ENCODE assay signal across 8 mouse cellular contexts in the genomic region with DNA sequence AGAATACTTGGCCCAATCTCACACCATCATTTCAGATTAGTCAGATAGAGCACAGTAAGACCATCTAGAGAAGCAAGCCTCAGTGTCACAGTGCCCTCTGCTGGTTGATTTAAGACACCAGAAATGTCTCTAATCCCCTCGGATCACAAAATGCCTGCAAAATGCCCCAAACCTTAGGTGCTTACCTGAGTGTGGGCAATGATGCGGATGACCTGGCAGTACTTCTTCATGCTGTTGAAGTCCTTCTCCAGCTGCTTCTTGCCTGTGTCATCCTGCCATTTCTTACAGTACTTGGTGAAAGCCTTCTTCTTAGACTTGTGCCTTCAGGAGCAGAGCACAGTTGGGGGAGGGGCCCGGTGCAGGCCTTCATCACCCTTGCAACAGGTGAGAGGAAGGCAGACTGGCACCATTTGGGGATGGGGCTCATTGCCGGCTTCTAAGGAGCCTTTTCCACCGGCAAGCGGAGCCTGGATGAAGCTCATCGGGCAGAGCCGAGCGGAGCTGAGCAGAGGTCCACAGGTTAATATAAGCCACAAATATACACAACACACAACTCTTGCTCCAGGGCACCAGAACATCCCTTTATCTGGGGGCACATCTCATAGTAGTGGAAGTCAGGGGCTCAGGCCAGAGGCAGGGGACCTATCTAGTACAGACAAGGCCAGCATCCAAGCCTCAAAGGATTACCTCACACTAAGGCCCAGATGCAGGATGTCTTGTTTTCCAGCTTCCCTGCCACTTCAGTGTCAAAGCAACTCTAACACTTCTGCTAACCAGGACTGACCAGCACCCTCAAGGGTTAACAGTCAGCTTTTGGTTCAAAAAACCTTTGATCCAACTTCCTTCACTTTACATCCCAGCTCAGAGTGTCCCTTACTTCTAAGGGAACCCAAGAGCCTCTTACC. TPM values are rescaled to one million over a fixed set of nuclear protein-coding genes. Genes with fewer than 3 reads are reported as not detected.
A peak's percentile ranks its signal among the peaks of the same experiment; 100 is the strongest.
DNase-seq lines count a peak whose midpoint lies in the region; ATAC-seq and TF ChIP-seq lines count a peak whose summit lies in the region.

No protein-coding gene starts in this region.

- intact Hi-C loops in left cerebral cortex, postnatal 4 days (cut with DNase I), result no loop called here

- TF ChIP-seq POLR2A in kidney, adult 2 months (IDR thresholded peaks at IDR 0.05; ENCODE audit: low read depth, low read length), result no peak

- no peaks in the 10 kb centered on the region for H3K27me3 ChIP-seq in kidney, adult 2 months (replicated peaks; ENCODE audit: control insufficient read depth, insufficient read depth, low read length)
- H3K27me3 ChIP-seq in Patski, result no peaks in the 10 kb centered on the region
- no peaks in the 10 kb centered on the region for H3K27me3 ChIP-seq in forebrain, embryonic 10.5 days (ENCODE audit: poor library complexity, severe bottlenecking)
- no peaks in the 10 kb centered on the region for H3K27me3 ChIP-seq in kidney, postnatal 0 days (ENCODE audit: insufficient read depth, low read length)
- H3K27me3 ChIP-seq in midbrain, embryonic 16.5 days (ENCODE audit: control insufficient read depth, insufficient read depth, low read depth, low read length), result no peaks in the 10 kb centered on the region

- H3K4me3 ChIP-seq in kidney, adult 2 months (ENCODE audit: insufficient read depth, low read depth, low read length), result no peak overlapping the region
- H3K4me3 ChIP-seq in forebrain, embryonic 10.5 days, result peak overlapping the region; percentile 71
- H3K4me3 ChIP-seq in kidney, postnatal 0 days (replicated peaks; ENCODE audit: low read depth, low read length), result peak overlapping the region; percentile 73
- H3K4me3 ChIP-seq in midbrain, embryonic 16.5 days (ENCODE audit: low read depth, low read length), result no peak overlapping the region

- DNase-seq in kidney, adult 2 months, result peak; percentile 39
- no peak for DNase-seq in kidney, adult 11 months
- DNase-seq in Patski (ENCODE audit: low read depth, low spot score), result no peak
- DNase-seq in forebrain, embryonic 10.5 days (ENCODE audit: extremely low spot score, low spot score), result no peak
- peak; percentile 85 for DNase-seq in kidney, postnatal 0 days (ENCODE audit: low spot score)
- no peak for DNase-seq in left cerebral cortex, postnatal 4 days
- no peak for DNase-seq in right cerebral cortex, postnatal 36 days (ENCODE audit: low spot score in 2 of 2)

- H3K4me1 ChIP-seq in kidney, adult 2 months (ENCODE audit: control insufficient read depth, insufficient read depth, low read length), result peaks cover 9% of the 10 kb centered on the region; the same call in 1 of the 2 replicates
- H3K4me1 ChIP-seq in forebrain, embryonic 10.5 days, result peaks cover 36% of the 10 kb centered on the region
- H3K4me1 ChIP-seq in kidney, postnatal 0 days (replicated peaks; ENCODE audit: insufficient read depth, low read length), result peaks cover 6% of the 10 kb centered on the region; the same call in 1 of the 2 replicates
- peaks cover 21% of the 10 kb centered on the region for H3K4me1 ChIP-seq in midbrain, embryonic 16.5 days (ENCODE audit: control insufficient read depth, insufficient read depth, low read length)

- no peak overlapping the region for H3K27ac ChIP-seq in kidney, adult 2 months (ENCODE audit: insufficient read depth, low read depth, low read length)
- H3K27ac ChIP-seq in forebrain, embryonic 10.5 days, result peak overlapping the region; percentile 93
- H3K27ac ChIP-seq in kidney, postnatal 0 days, result no peak overlapping the region
- no peak overlapping the region for H3K27ac ChIP-seq in midbrain, embryonic 16.5 days (ENCODE audit: low read length)

- TF ChIP-seq CTCF in kidney, adult 2 months (conservative IDR thresholded peaks at IDR 0.05; ENCODE audit: insufficient read depth, insufficient read length, low read depth, low read length), result peak; percentile 27
- peak; percentile 80 for TF ChIP-seq CTCF in Patski (IDR thresholded peaks at IDR 0.05)
- peak; percentile 80 for TF ChIP-seq CTCF in kidney, postnatal 0 days (IDR thresholded peaks at IDR 0.05; ENCODE audit: low read depth)

- POLR2A ChIA-PET in Patski (lab: Charles Lee), result interaction anchor here (0.6 to 3.6 kb wide), 15 partner anchors 8 to 140 kb away, joined by 3 to 16 read pairs (median 5); partner anchors contain the start of gene Tab1

- H3K36me3 ChIP-seq in kidney, adult 2 months (ENCODE audit: control insufficient read depth, insufficient read depth, low read length), result peaks cover 6% of the 10 kb centered on the region; the same call in 1 of the 2 replicates
- H3K36me3 ChIP-seq in forebrain, embryonic 10.5 days (replicated peaks), result peaks cover 64% of the 10 kb centered on the region
- H3K36me3 ChIP-seq in kidney, postnatal 0 days (ENCODE audit: insufficient read depth, low read length), result peaks cover 38% of the 10 kb centered on the region
- peaks cover 34% of the 10 kb centered on the region for H3K36me3 ChIP-seq in midbrain, embryonic 16.5 days (ENCODE audit: control insufficient read depth, insufficient read depth, low read length)

- 40% methylated on average over 9 of the region's 9 CpGs for WGBS in kidney, adult 2 months
- WGBS in forebrain, embryonic 10.5 days, result 64% methylated on average over 9 of the region's 9 CpGs
- WGBS in kidney, postnatal 0 days, result 37% methylated on average over 9 of the region's 9 CpGs
- 61% methylated on average over 9 of the region's 9 CpGs for WGBS in midbrain, embryonic 16.5 days

- in situ Hi-C loops in Patski (cut with MboI; ENCODE audit: low pct_unique_long_range_greater_than_20kb), result loop anchor here (10.0 kb wide), 1 partner anchor 336 kb away; the partner anchor contains the start of gene Sun2

- no peaks in the 10 kb centered on the region for H3K9me3 ChIP-seq in forebrain, embryonic 10.5 days
- H3K9me3 ChIP-seq in kidney, postnatal 0 days (replicated peaks; ENCODE audit: low read length), result no peaks in the 10 kb centered on the region
- no peaks in the 10 kb centered on the region for H3K9me3 ChIP-seq in midbrain, embryonic 16.5 days (replicated peaks; ENCODE audit: control insufficient read depth, low read length, poor library complexity, severe bottlenecking)

- H3K9ac ChIP-seq in kidney, postnatal 0 days (ENCODE audit: low read depth, low read length), result peak overlapping the region; percentile 81; the same call in 1 of the 2 replicates
- H3K9ac ChIP-seq in midbrain, embryonic 16.5 days (ENCODE audit: low read depth, low read length), result peak overlapping the region; percentile 58

- CTCF ChIA-PET in Patski (lab: Charles Lee), result interaction anchor here (0.7 to 12.0 kb wide), 6 partner anchors 9 to 136 kb away, joined by 3 to 226 read pairs (median 9); no protein-coding TSS in a partner anchor

- ATAC-seq in Patski, result no peak
- ATAC-seq in kidney, postnatal 0 days (replicated peaks; ENCODE audit: low FRiP score, low read depth), result no peak
- no peak for ATAC-seq in midbrain, embryonic 16.5 days

- peak overlapping the region; percentile 84 for H3K4me2 ChIP-seq in kidney, postnatal 0 days (ENCODE audit: low read length)
- H3K4me2 ChIP-seq in midbrain, embryonic 16.5 days (ENCODE audit: low read length), result peak overlapping the region; percentile 69

RNA-seq across cellular contexts. Expression of gene Syngr1, which starts 10.2 kb away (rescaled TPM):
- polyA plus RNA-seq in kidney, adult 2 months (2012; rRNA removed), result 94.8 and 106 TPM in 2 replicates
- 91.6 TPM for polyA plus RNA-seq in Patski (2021)
- 10.5 and 11.2 TPM in 2 replicates for polyA plus RNA-seq in forebrain, embryonic 10.5 days (2016; fragmentation: Nextera tagmentation; extraction: Ambion mirVana)
- 21.8 and 24.1 TPM in 2 replicates for polyA plus RNA-seq in kidney, postnatal 0 days (2015; fragmentation: Nextera tagmentation; extraction: Ambion mirVana)
- polyA plus RNA-seq in midbrain, embryonic 16.5 days (2015; fragmentation: Nextera tagmentation; extraction: Ambion mirVana), result 66.2 and 83.9 TPM in 2 replicates
- 100 to 1,000 TPM; 175 to 191 TPM for total RNA-seq in left cerebral cortex, postnatal 4 days (2021)

RNA-seq across cellular contexts. Expression of gene Rpl3, which starts 10.7 kb away (rescaled TPM):
- polyA plus RNA-seq in kidney, adult 2 months (2012; rRNA removed), result 511 and 689 TPM in 2 replicates
- 938 TPM for polyA plus RNA-seq in Patski (2021)
- 1,023 and 1,061 TPM in 2 replicates for polyA plus RNA-seq in forebrain, embryonic 10.5 days (2016; fragmentation: Nextera tagmentation; extraction: Ambion mirVana)
- 970 and 975 TPM in 2 replicates for polyA plus RNA-seq in kidney, postnatal 0 days (2015; fragmentation: Nextera tagmentation; extraction: Ambion mirVana)
- 524 and 548 TPM in 2 replicates for polyA plus RNA-seq in midbrain, embryonic 16.5 days (2015; fragmentation: Nextera tagmentation; extraction: Ambion mirVana)
- total RNA-seq in left cerebral cortex, postnatal 4 days (2021), result 100 to 1,000 TPM; 535 to 552 TPM

RNA-seq across cellular contexts. Expression of gene Tab1, which starts 52.0 kb away (rescaled TPM):
- polyA plus RNA-seq in kidney, adult 2 months (2012; rRNA removed), result 26.7 and 28.5 TPM in 2 replicates
- polyA plus RNA-seq in Patski (2021), result 32.3 TPM
- 40.8 and 42.8 TPM in 2 replicates for polyA plus RNA-seq in forebrain, embryonic 10.5 days (2016; fragmentation: Nextera tagmentation; extraction: Ambion mirVana)
- 27.7 and 31.8 TPM in 2 replicates for polyA plus RNA-seq in kidney, postnatal 0 days (2015; fragmentation: Nextera tagmentation; extraction: Ambion mirVana)
- 35.9 and 38.3 TPM in 2 replicates for polyA plus RNA-seq in midbrain, embryonic 16.5 days (2015; fragmentation: Nextera tagmentation; extraction: Ambion mirVana)
- 10 to 100 TPM; 27.7 to 36.2 TPM for total RNA-seq in left cerebral cortex, postnatal 4 days (2021)

Comparison
In these comparisons a context has a peak if more than half of its experiments do, and no peak if none do; other contexts are left out.
1. DNase-seq: peak in kidney, adult 2 months (single experiment) and kidney, postnatal 0 days (single experiment); none in kidney, adult 11 months (single experiment), Patski (single experiment), forebrain, embryonic 10.5 days (single experiment), left cerebral cortex, postnatal 4 days (single experiment) and right cerebral cortex, postnatal 36 days (0 of 2).
2. H3K4me3 ChIP-seq: peak in forebrain, embryonic 10.5 days (single experiment) and kidney, postnatal 0 days (single experiment); none in kidney, adult 2 months (single experiment) and midbrain, embryonic 16.5 days (single experiment).
3. CTCF ChIP-seq: peak in every context shown above with its lines; median percentile 80 in Patski; 80 in kidney, postnatal 0 days; 27 in kidney, adult 2 months.